Mouse (Mus musculus): ENCODE data around the gene Usp46. TPM values are rescaled to one million over a fixed set of nuclear protein-coding genes. Genes with fewer than 3 reads are reported as not detected.

Gene Usp46
- total and polyA plus RNA-seq, 2 experiments from 2014 or later, result 27.2 to 47.3 TPM

GRCm38 (mm10) chr5:73953066-73953614, 115.1 kb downstream of the Usp46 start:
- H3K4me2 ChIP-seq (ENCODE audit: low read depth, low read length), result no peak overlapping the region
- 77% methylated on average over 3 of the region's 3 CpGs for WGBS
- DNase-seq (ENCODE audit: low spot score) (no peak), ATAC-seq (ENCODE audit: insufficient read depth, low read depth) (no peak)
- H3K9me3 ChIP-seq (replicated peaks; ENCODE audit: control insufficient read depth, low read length), result no peaks in the 10 kb centered on the region
- no peaks in the 10 kb centered on the region for H3K4me1 ChIP-seq (ENCODE audit: control insufficient read depth, insufficient read depth)
- H3K27ac ChIP-seq (ENCODE audit: low read depth), result no peak overlapping the region
- H3K27me3 ChIP-seq (ENCODE audit: control insufficient read depth, insufficient read depth, low read length), result no peaks in the 10 kb centered on the region
- no peaks in the 10 kb centered on the region for H3K36me3 ChIP-seq (replicated peaks; ENCODE audit: control insufficient read depth, insufficient read depth, low read length)
- no peak overlapping the region for H3K9ac ChIP-seq (replicated peaks; ENCODE audit: low read depth, low read length)
- no peak overlapping the region for H3K4me3 ChIP-seq (ENCODE audit: low read depth, low read length)
- no peak for TF ChIP-seq EP300 (IDR thresholded peaks at IDR 0.05; ENCODE audit: low read depth)
- TF ChIP-seq CTCF (IDR thresholded peaks at IDR 0.05; ENCODE audit: low read depth), result no peak

DNA sequence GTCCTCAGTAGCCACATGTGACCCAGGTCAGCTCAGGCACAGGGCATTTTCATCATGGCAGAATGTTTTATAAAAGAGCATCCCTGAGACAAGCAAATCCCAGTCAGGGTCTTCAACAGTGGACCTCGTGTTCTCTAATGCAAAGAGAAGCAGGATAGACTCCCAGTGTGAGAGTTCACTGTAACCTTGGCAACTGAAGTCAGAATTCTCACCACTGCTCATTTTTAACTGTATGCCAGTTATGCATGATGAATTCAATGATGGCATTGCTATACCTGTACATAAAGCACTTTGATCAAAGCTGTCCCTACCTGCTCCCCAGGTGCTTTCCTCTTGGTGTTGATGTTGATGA, 116.6 kb downstream of the Usp46 start:
- Histone ChIP-seq H3K27ac (ENCODE audit: low read depth) (no peak overlapping the region), H3K4me2 (ENCODE audit: low read depth, low read length) (no peak overlapping the region), H3K9me3 (replicated peaks; ENCODE audit: control insufficient read depth, low read length) (no peaks in the 10 kb centered on the region), H3K4me3 (ENCODE audit: low read depth, low read length) (no peak overlapping the region), H3K27me3 (ENCODE audit: control insufficient read depth, insufficient read depth, low read length) (no peaks in the 10 kb centered on the region), H3K36me3 (replicated peaks; ENCODE audit: control insufficient read depth, insufficient read depth, low read length) (no peaks in the 10 kb centered on the region), H3K4me1 (ENCODE audit: control insufficient read depth, insufficient read depth) (no peaks in the 10 kb centered on the region), H3K9ac (replicated peaks; ENCODE audit: low read depth, low read length) (no peak overlapping the region)
- TF ChIP-seq EP300 (IDR thresholded peaks at IDR 0.05; ENCODE audit: low read depth), result no peak
- TF ChIP-seq CTCF (IDR thresholded peaks at IDR 0.05; ENCODE audit: low read depth), result no peak
- WGBS, result 81% methylated on average over 1 of the region's 1 CpGs
- ATAC-seq (ENCODE audit: insufficient read depth, low read depth) (no peak), DNase-seq (ENCODE audit: low spot score) (no peak)

- Histone ChIP-seq H3K4me3 (ENCODE audit: low read depth, low read length) (no peak overlapping the region), H3K9me3 (replicated peaks; ENCODE audit: control insufficient read depth, low read length) (no peaks in the 10 kb centered on the region), H3K4me1 (ENCODE audit: control insufficient read depth, insufficient read depth) (no peaks in the 10 kb centered on the region), H3K27ac (ENCODE audit: low read depth) (no peak overlapping the region), H3K4me2 (ENCODE audit: low read depth, low read length) (no peak overlapping the region), H3K36me3 (replicated peaks; ENCODE audit: control insufficient read depth, insufficient read depth, low read length) (no peaks in the 10 kb centered on the region), H3K9ac (replicated peaks; ENCODE audit: low read depth, low read length) (no peak overlapping the region), H3K27me3 (ENCODE audit: control insufficient read depth, insufficient read depth, low read length) (no peaks in the 10 kb centered on the region)
- DNase-seq (ENCODE audit: low spot score) (no peak), ATAC-seq (ENCODE audit: insufficient read depth, low read depth) (no peak)
- WGBS, result 78% methylated on average over 16 of the region's 16 CpGs
- TF ChIP-seq EP300 (IDR thresholded peaks at IDR 0.05; ENCODE audit: low read depth) (no peak), CTCF (IDR thresholded peaks at IDR 0.05; ENCODE audit: low read depth) (no peak)
Observed at GRCm38 (mm10) chr5:73950809-73951648, 117.2 kb downstream of the Usp46 start.

Other genes starting within 250 kb of the Usp46 start
- 22.8 and 24.5 TPM in 2 replicates for gene Rasl11b, start 126.9 kb upstream of the Usp46 start, total RNA-seq (2014; rRNA removed; ENCODE audit: low replicate concordance)
- gene Rasl11b, start 126.9 kb upstream of the Usp46 start, polyA plus RNA-seq (2015; fragmentation: Nextera tagmentation; extraction: Ambion mirVana), result 61.9 and 67.8 TPM in 2 replicates

Measured in heart, postnatal 0 days (tissue).